Mouse (Mus musculus): ENCODE results near the gene Dock2.
A peak's percentile ranks its signal among the peaks of the same experiment; 100 is the strongest.

The Dock2 gene

GRCm38 (mm10) chr11:34416619-34416979 lies 367.1 kb downstream of the Dock2 start:
- DNase-seq, result peak; percentile 20 to 31

- DNase-seq, result no peak
Observed at GRCm38 (mm10) chr11:34415884-34416618, 367.6 kb downstream of the Dock2 start.

- no peak for DNase-seq
Observed at GRCm38 (mm10) chr11:34406850-34407249, 376.8 kb downstream of the Dock2 start.

- no peak for DNase-seq
Observed at GRCm38 (mm10) chr11:34406309-34406708, 377.4 kb downstream of the Dock2 start.

GRCm38 (mm10) chr11:34405311-34405710 lies 378.4 kb downstream of the Dock2 start:
- DNase-seq, result no peak

GRCm38 (mm10) chr11:34401343-34401742 lies 382.3 kb downstream of the Dock2 start:
- DNase-seq, result no peak

- DNase-seq, result no peak
Observed at GRCm38 (mm10) chr11:34398555-34398954, 385.1 kb downstream of the Dock2 start.

GRCm38 (mm10) chr11:34397661-34398060 lies 386.0 kb downstream of the Dock2 start:
- no peak for DNase-seq

GRCm38 (mm10) chr11:34395802-34396201 lies 387.9 kb downstream of the Dock2 start:
- DNase-seq, result no peak

- no peak for DNase-seq
Observed at GRCm38 (mm10) chr11:34392105-34392504, 391.6 kb downstream of the Dock2 start.

GRCm38 (mm10) chr11:34389261-34390116 lies 394.2 kb downstream of the Dock2 start:
- DNase-seq, result peak; percentile 61 to 65

- DNase-seq, result peak; percentile 17 to 46
Observed at GRCm38 (mm10) chr11:34385001-34385688, 398.5 kb downstream of the Dock2 start.

GRCm38 (mm10) chr11:34384178-34384577 lies 399.5 kb downstream of the Dock2 start:
- no peak for DNase-seq

GRCm38 (mm10) chr11:34383501-34383900 lies 400.2 kb downstream of the Dock2 start:
- DNase-seq, result no peak

- DNase-seq, result peak in 1 of 2 experiments; percentile 29
Observed at GRCm38 (mm10) chr11:34377649-34378048, 406.0 kb downstream of the Dock2 start.

- DNase-seq, result no peak
Observed at GRCm38 (mm10) chr11:34375557-34375956, 408.1 kb downstream of the Dock2 start.

GRCm38 (mm10) chr11:34372224-34372623 lies 411.5 kb downstream of the Dock2 start:
- DNase-seq, result no peak

- DNase-seq, result peak; percentile 32 to 49
Observed at GRCm38 (mm10) chr11:34356109-34356508, 427.6 kb downstream of the Dock2 start.

- DNase-seq, result peak; percentile 28 to 32
Observed at GRCm38 (mm10) chr11:34355406-34355805, 428.3 kb downstream of the Dock2 start.

GRCm38 (mm10) chr11:34349453-34350056 lies 434.1 kb downstream of the Dock2 start:
- no peak for DNase-seq

GRCm38 (mm10) chr11:34348287-34348918 lies 435.3 kb downstream of the Dock2 start:
- DNase-seq, result peak; percentile 83 to 87

- peak in 1 of 2 experiments; percentile 15 for DNase-seq
Observed at GRCm38 (mm10) chr11:34344310-34344709, 439.4 kb downstream of the Dock2 start.

All from cerebellum, postnatal 14 days (tissue).